Mouse (Mus musculus): ENCODE measurements around the gene Ikbke. TPM values are rescaled to one million over a fixed set of nuclear protein-coding genes. Genes with fewer than 3 reads are reported as not detected.
"Not testable (repeated sequence)": the region's sequence is repeated elsewhere in the genome, so short reads cannot be mapped to it uniquely, and the experiment has no call there.

Gene Ikbke
- 1 to 10 TPM; 1.4 to 1.7 TPM for total RNA-seq (2021)

- intact Hi-C loops (cut with DNase I) = no loop called here
- DNase-seq (ENCODE audit: low spot score) = no peak
These were observed at the start of gene Ikbke for GRCm38 (mm10) chr1:131279456-131279776. TSS of gene Ikbke (minus strand) at chr1:131279606.

- intact Hi-C loops (cut with DNase I); DNase-seq (ENCODE audit: low spot score): not testable (repeated sequence)
These were observed 49.7 kb upstream of the Ikbke start for GRCm38 (mm10) chr1:131329093-131329492.

GRCm38 (mm10) chr1:131327167-131327566, 47.8 kb upstream of the Ikbke start:
- intact Hi-C loops (cut with DNase I) = no loop called here
- no peak for DNase-seq (ENCODE audit: low spot score)

GRCm38 (mm10) chr1:131324816-131325463, 45.5 kb upstream of the Ikbke start:
- intact Hi-C loops (cut with DNase I) = no loop called here

GRCm38 (mm10) chr1:131319598-131320330, 40.4 kb upstream of the Ikbke start:
- intact Hi-C loops (cut with DNase I) = no loop called here
- no peak for DNase-seq (ENCODE audit: low spot score)

More at GRCm38 (mm10) chr1:131324816-131325463, 45.5 kb upstream of the Ikbke start:
- DNase-seq (ENCODE audit: low spot score) = no peak

GRCm38 (mm10) chr1:131318397-131318796, 39.0 kb upstream of the Ikbke start:
- no peak for DNase-seq (ENCODE audit: low spot score)
- intact Hi-C loops (cut with DNase I) = no loop called here

GRCm38 (mm10) chr1:131317625-131318024, 38.2 kb upstream of the Ikbke start:
- DNase-seq (ENCODE audit: low spot score) = no peak
- intact Hi-C loops (cut with DNase I) = no loop called here

- DNase-seq (ENCODE audit: low spot score) = no peak
- intact Hi-C loops (cut with DNase I) = no loop called here
These were observed 31.9 kb upstream of the Ikbke start for GRCm38 (mm10) chr1:131311284-131311683.

GRCm38 (mm10) chr1:131310237-131310818, 30.9 kb upstream of the Ikbke start:
- DNase-seq (ENCODE audit: low spot score) = no peak
- intact Hi-C loops (cut with DNase I) = no loop called here

- no peak for DNase-seq (ENCODE audit: low spot score)
- intact Hi-C loops (cut with DNase I) = no loop called here
These were observed 21.3 kb upstream of the Ikbke start for GRCm38 (mm10) chr1:131300750-131301149.

- intact Hi-C loops (cut with DNase I) = no loop called here
- DNase-seq (ENCODE audit: low spot score) = no peak
These were observed 20.4 kb upstream of the Ikbke start for GRCm38 (mm10) chr1:131299788-131300187.

- no peak for DNase-seq (ENCODE audit: low spot score)
- intact Hi-C loops (cut with DNase I) = no loop called here
These were observed 19.8 kb upstream of the Ikbke start for GRCm38 (mm10) chr1:131299240-131299639.

- intact Hi-C loops (cut with DNase I) = no loop called here
- no peak for DNase-seq (ENCODE audit: low spot score)
These were observed 18.8 kb upstream of the Ikbke start for GRCm38 (mm10) chr1:131298171-131298570.

- DNase-seq (ENCODE audit: low spot score) = no peak
- intact Hi-C loops (cut with DNase I) = no loop called here
These were observed 17.3 kb upstream of the Ikbke start for GRCm38 (mm10) chr1:131296726-131297125.

- intact Hi-C loops (cut with DNase I) = no loop called here
- DNase-seq (ENCODE audit: low spot score) = no peak
These were observed 15.8 kb upstream of the Ikbke start for GRCm38 (mm10) chr1:131295200-131295599.

GRCm38 (mm10) chr1:131293922-131294250, 14.5 kb upstream of the Ikbke start:
- intact Hi-C loops (cut with DNase I) = loop anchor here (5.0 kb wide), 1 partner anchor 68 kb away; no protein-coding TSS in a partner anchor
- no peak for DNase-seq (ENCODE audit: low spot score)

GRCm38 (mm10) chr1:131293221-131293921, 14.0 kb upstream of the Ikbke start:
- intact Hi-C loops (cut with DNase I) = loop anchor here (5.0 kb wide), 1 partner anchor 69 kb away; no protein-coding TSS in a partner anchor
- no peak for DNase-seq (ENCODE audit: low spot score)

- intact Hi-C loops (cut with DNase I) = loop anchor here (1.0 to 5.0 kb wide), 2 partner anchors 72 to 265 kb away; no protein-coding TSS in a partner anchor
- DNase-seq (ENCODE audit: low spot score) = no peak
These were observed 11.2 kb upstream of the Ikbke start for GRCm38 (mm10) chr1:131290648-131291047.

GRCm38 (mm10) chr1:131288938-131289337, 9.5 kb upstream of the Ikbke start:
- DNase-seq (ENCODE audit: low spot score) = no peak
- intact Hi-C loops (cut with DNase I) = no loop called here

GRCm38 (mm10) chr1:131287267-131287666, 7.9 kb upstream of the Ikbke start:
- no peak for DNase-seq (ENCODE audit: low spot score)
- intact Hi-C loops (cut with DNase I) = no loop called here

- intact Hi-C loops (cut with DNase I) = no loop called here
- no peak for DNase-seq (ENCODE audit: low spot score)
These were observed 7.4 kb upstream of the Ikbke start for GRCm38 (mm10) chr1:131286803-131287202.
